9 mouse cellular contexts compared by ENCODE assay signal in the genomic region with DNA sequence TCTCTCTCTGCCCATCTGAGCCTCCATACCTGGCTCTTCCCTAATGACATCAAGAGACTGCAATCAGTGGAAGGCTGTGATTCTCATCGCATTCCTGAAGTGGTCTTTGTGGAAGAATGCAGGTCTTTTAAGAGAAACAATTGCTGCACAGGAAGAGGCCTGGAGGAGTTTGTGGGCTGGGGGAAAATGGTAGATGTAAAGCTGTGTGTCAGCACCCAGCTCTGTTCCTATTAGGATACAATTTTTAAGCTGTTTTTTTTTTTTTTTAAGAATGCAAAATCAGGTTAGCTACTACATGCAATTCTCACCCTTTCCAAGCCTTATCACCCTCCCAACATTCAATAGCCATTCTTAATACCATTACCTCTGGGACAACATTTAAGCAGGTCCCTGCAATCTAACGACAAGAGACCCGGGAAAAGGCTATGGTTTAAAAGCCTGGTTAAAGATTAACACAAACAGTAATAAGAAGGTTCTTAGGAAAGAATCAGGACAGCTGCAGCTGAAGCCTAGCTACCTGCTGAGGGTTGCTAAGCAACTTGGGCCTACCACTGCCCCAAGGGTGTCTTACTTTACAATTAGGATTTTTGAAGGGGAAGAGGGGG. TPM values are rescaled to one million over a fixed set of nuclear protein-coding genes. Genes with fewer than 3 reads are reported as not detected.
DNase-seq lines count a peak whose midpoint lies in the region; ATAC-seq lines count a peak whose summit lies in the region.
"Had no signal": no experiment of that assay in that cellular context is flagged by ENCODE, and none has a peak within 500 bp of the region (broad histone marks: within the 10 kb centered on the region; RNA-seq: fewer than 3 reads in every experiment).

No protein-coding gene starts in this region.

- H3K27me3 ChIP-seq in forebrain, embryonic 12.5 days = no peaks in the 10 kb centered on the region
- H3K27me3 ChIP-seq in kidney, embryonic 14.5 days (ENCODE audit: control insufficient read depth, insufficient read depth, low read length) = no peaks in the 10 kb centered on the region
- H3K27me3 ChIP-seq in midbrain, embryonic 16.5 days (ENCODE audit: control insufficient read depth, insufficient read depth, low read depth, low read length) = no peaks in the 10 kb centered on the region
- H3K27me3 ChIP-seq: embryonic facial prominence, embryonic 13.5 days had no signal

- no peaks in the 10 kb centered on the region for H3K9me3 ChIP-seq in forebrain, embryonic 12.5 days
- H3K9me3 ChIP-seq in kidney, embryonic 14.5 days (ENCODE audit: control insufficient read depth, low read length) = no peaks in the 10 kb centered on the region
- no peaks in the 10 kb centered on the region for H3K9me3 ChIP-seq in midbrain, embryonic 16.5 days (replicated peaks; ENCODE audit: control insufficient read depth, low read length, poor library complexity, severe bottlenecking)
- H3K9me3 ChIP-seq: embryonic facial prominence, embryonic 13.5 days had no signal

- peak overlapping the region; percentile 30 for H3K4me2 ChIP-seq in forebrain, embryonic 12.5 days
- H3K4me2 ChIP-seq in kidney, embryonic 14.5 days (replicated peaks; ENCODE audit: low read depth, low read length) = no peak overlapping the region
- H3K4me2 ChIP-seq in midbrain, embryonic 16.5 days (ENCODE audit: low read length) = peak overlapping the region; percentile 20
- H3K4me2 ChIP-seq: embryonic facial prominence, embryonic 13.5 days had no signal

- H3K36me3 ChIP-seq in forebrain, embryonic 12.5 days (replicated peaks) = no peaks in the 10 kb centered on the region
- H3K36me3 ChIP-seq in kidney, embryonic 14.5 days (ENCODE audit: control insufficient read depth, insufficient read depth, low read length) = no peaks in the 10 kb centered on the region
- no peaks in the 10 kb centered on the region for H3K36me3 ChIP-seq in midbrain, embryonic 16.5 days (ENCODE audit: control insufficient read depth, insufficient read depth, low read length)
- H3K36me3 ChIP-seq: embryonic facial prominence, embryonic 13.5 days had no signal

- H3K27ac ChIP-seq in forebrain, embryonic 12.5 days = peak overlapping the region; percentile 85
- no peak overlapping the region; the same call in 1 of the 2 replicates for H3K27ac ChIP-seq in kidney, embryonic 14.5 days (ENCODE audit: low read depth, low read length)
- peak overlapping the region; percentile 82 for H3K27ac ChIP-seq in midbrain, embryonic 16.5 days (ENCODE audit: low read length)
- H3K27ac ChIP-seq: embryonic facial prominence, embryonic 13.5 days had no signal

- 1% methylated on average over 3 of the region's 3 CpGs for WGBS in forebrain, embryonic 12.5 days
- WGBS in kidney, embryonic 14.5 days = 12% methylated on average over 3 of the region's 3 CpGs
- under 1% methylated on average over 3 of the region's 3 CpGs for WGBS in midbrain, embryonic 16.5 days

- H3K9ac ChIP-seq in forebrain, embryonic 12.5 days = no peak overlapping the region
- H3K9ac ChIP-seq in kidney, embryonic 14.5 days (ENCODE audit: low read depth, low read length) = no peak overlapping the region
- 0 out of 2 replicates have a peak overlapping the region, but pooled peaks have one; percentile 21 for H3K9ac ChIP-seq in midbrain, embryonic 16.5 days (ENCODE audit: low read depth, low read length)
- H3K9ac ChIP-seq: embryonic facial prominence, embryonic 13.5 days had no signal

- ATAC-seq in forebrain, embryonic 12.5 days (ENCODE audit: low FRiP score) = peak; percentile 88
- ATAC-seq in kidney, embryonic 14.5 days (ENCODE audit: low FRiP score, low TSS enrichment) = peak; percentile 79
- ATAC-seq in midbrain, embryonic 16.5 days = peak; percentile 89
- ATAC-seq in megakaryocyte progenitor cell, adult 5-6 weeks (replicated peaks; ENCODE audit: poor library complexity) = no peak

- no peak overlapping the region for H3K4me3 ChIP-seq in forebrain, embryonic 12.5 days (replicated peaks)
- no peak overlapping the region for H3K4me3 ChIP-seq in kidney, embryonic 14.5 days (ENCODE audit: low read length)
- no peak overlapping the region for H3K4me3 ChIP-seq in midbrain, embryonic 16.5 days (ENCODE audit: low read depth, low read length)
- H3K4me3 ChIP-seq: embryonic facial prominence, embryonic 13.5 days had no signal

- H3K4me1 ChIP-seq in forebrain, embryonic 12.5 days = peaks cover 34% of the 10 kb centered on the region
- no peaks in the 10 kb centered on the region for H3K4me1 ChIP-seq in kidney, embryonic 14.5 days (ENCODE audit: control insufficient read depth, insufficient read depth, low read length)
- H3K4me1 ChIP-seq in midbrain, embryonic 16.5 days (ENCODE audit: control insufficient read depth, insufficient read depth, low read length) = peaks cover 23% of the 10 kb centered on the region

- DNase-seq in cerebellum, postnatal 14 days = peak; percentile 12 to 14
- DNase-seq in cerebellum, adult 8-10 months = no peak
- no peak for DNase-seq in left cerebral cortex, adult 8-10 months (ENCODE audit: low spot score in 2 of 2)
- DNase-seq in testis, postnatal 10 days (ENCODE audit: low spot score) = no peak

RNA-seq across cellular contexts. Expression of gene Gm11361, which starts 37.5 kb away (rescaled TPM):
- 0.68 and 1.7 TPM in 2 replicates for polyA plus RNA-seq in forebrain, embryonic 12.5 days (2016; fragmentation: Nextera tagmentation; extraction: Ambion mirVana)
- polyA plus RNA-seq in kidney, embryonic 14.5 days (2014; fragmentation: Nextera tagmentation; extraction: Ambion mirVana) = 5.4 and 6.7 TPM in 2 replicates
- 1.5 and 2.5 TPM in 2 replicates for polyA plus RNA-seq in midbrain, embryonic 16.5 days (2015; fragmentation: Nextera tagmentation; extraction: Ambion mirVana)
- 10 to 100 TPM; 66.5 to 80.8 (median 73.3) TPM for total RNA-seq in left cerebral cortex, adult 8-10 months (2022)
- 35.3 and 44.1 TPM in 2 replicates for total RNA-seq in megakaryocyte progenitor cell, adult 5-6 weeks (2015)
- total RNA-seq in megakaryocyte progenitor cell, adult 5-6 weeks (2017) = 7.7 and 9.5 TPM in 2 replicates

Comparison
In these comparisons a context has a peak if more than half of its experiments do, and no peak if none do; other contexts are left out.
1. DNase-seq: peak in cerebellum, postnatal 14 days (2 of 2); none in cerebellum, adult 8-10 months (single experiment), left cerebral cortex, adult 8-10 months (0 of 2) and testis, postnatal 10 days (single experiment).